In genomic region chr8:74899796-74900195, GRCm38 (mm10) we compare ENCODE assay signal across 24 mouse cellular contexts. TPM values are rescaled to one million over a fixed set of nuclear protein-coding genes. Genes with fewer than 3 reads are reported as not detected.
DNase-seq lines count a peak whose midpoint lies in the region; ATAC-seq and TF ChIP-seq lines count a peak whose summit lies in the region.
"Had no signal": no experiment of that assay in that cellular context is flagged by ENCODE, and none has a peak within 500 bp of the region (broad histone marks: within the 10 kb centered on the region; RNA-seq: fewer than 3 reads in every experiment).

No protein-coding gene starts in this region.

- no peaks in the 10 kb centered on the region for H3K36me3 ChIP-seq in forebrain, postnatal 0 days (ENCODE audit: insufficient read depth)
- H3K36me3 ChIP-seq in forebrain, embryonic 15.5 days, result no peaks in the 10 kb centered on the region
- H3K36me3 ChIP-seq in liver, embryonic 11.5 days (ENCODE audit: control insufficient read depth, insufficient read depth, low read length), result no peaks in the 10 kb centered on the region
- H3K36me3 ChIP-seq: intestine, embryonic 15.5 days had no signal

- H3K4me2 ChIP-seq in forebrain, postnatal 0 days (ENCODE audit: low read depth), result no peak overlapping the region
- H3K4me2 ChIP-seq in forebrain, embryonic 15.5 days (replicated peaks), result no peak overlapping the region
- H3K4me2 ChIP-seq in liver, embryonic 11.5 days, result no peak overlapping the region
- H3K4me2 ChIP-seq: heart, embryonic 11.5 days; hindbrain, embryonic 14.5 days; intestine, embryonic 15.5 days had no signal

- no peak overlapping the region for H3K27ac ChIP-seq in forebrain, postnatal 0 days (ENCODE audit: low read depth, low read length)
- H3K27ac ChIP-seq in forebrain, embryonic 15.5 days (replicated peaks), result no peak overlapping the region
- no peak overlapping the region for H3K27ac ChIP-seq in liver, embryonic 11.5 days (ENCODE audit: low read depth, low read length)
- H3K27ac ChIP-seq: hindbrain, embryonic 14.5 days; intestine, embryonic 15.5 days; kidney, postnatal 0 days; stomach, postnatal 0 days had no signal

- H3K4me1 ChIP-seq in forebrain, postnatal 0 days (ENCODE audit: insufficient read depth), result no peaks in the 10 kb centered on the region
- 0 out of 2 replicates have a peak, but pooled peaks cover 3% of the 10 kb centered on the region for H3K4me1 ChIP-seq in forebrain, embryonic 15.5 days
- no peaks in the 10 kb centered on the region for H3K4me1 ChIP-seq in liver, embryonic 11.5 days (replicated peaks; ENCODE audit: control insufficient read depth, insufficient read depth, low read length)

- no peaks in the 10 kb centered on the region for H3K27me3 ChIP-seq in forebrain, postnatal 0 days (ENCODE audit: insufficient read depth, low read length)
- H3K27me3 ChIP-seq in forebrain, embryonic 15.5 days, result no peaks in the 10 kb centered on the region
- H3K27me3 ChIP-seq in liver, embryonic 11.5 days (replicated peaks; ENCODE audit: control insufficient read depth, insufficient read depth, low read length), result no peaks in the 10 kb centered on the region
- H3K27me3 ChIP-seq: intestine, embryonic 15.5 days had no signal

- H3K9ac ChIP-seq in forebrain, postnatal 0 days, result no peak overlapping the region
- H3K9ac ChIP-seq in forebrain, embryonic 15.5 days (replicated peaks), result no peak overlapping the region
- no peak overlapping the region for H3K9ac ChIP-seq in liver, embryonic 11.5 days (ENCODE audit: low read depth, low read length)
- H3K9ac ChIP-seq: hindbrain, embryonic 14.5 days; intestine, embryonic 15.5 days had no signal

- no peaks in the 10 kb centered on the region for H3K9me3 ChIP-seq in forebrain, postnatal 0 days (ENCODE audit: low read length)
- H3K9me3 ChIP-seq in forebrain, embryonic 15.5 days, result no peaks in the 10 kb centered on the region
- no peaks in the 10 kb centered on the region for H3K9me3 ChIP-seq in liver, embryonic 11.5 days (ENCODE audit: control insufficient read depth, low read length)
- H3K9me3 ChIP-seq: intestine, embryonic 15.5 days had no signal

- peak; percentile 15 for DNase-seq in forebrain, postnatal 0 days
- DNase-seq in frontal cortex, adult 2 months (ENCODE audit: extremely low spot score in 1 of 2, low spot score in 1 of 2), result peak; percentile 66 to 73
- DNase-seq in layer of hippocampus, postnatal 14 days (ENCODE audit: low spot score in 2 of 2), result peak; percentile 36 to 85
- peak; percentile 64 for DNase-seq in right cerebral cortex, postnatal 25 days
- no peak for DNase-seq in cerebellum, adult 11 months
- DNase-seq in cerebellum, adult 9-10 months, result no peak
- no peak for DNase-seq in liver, embryonic 11.5 days (ENCODE audit: low spot score)
- DNase-seq: lung, adult 2 months; lung, postnatal 36 days; thymus, postnatal 14 days had no signal

- ATAC-seq in forebrain, postnatal 0 days, result peak; percentile 79
- no peak for ATAC-seq in forebrain, embryonic 15.5 days (replicated peaks)
- no peak for ATAC-seq in liver, embryonic 11.5 days (replicated peaks; ENCODE audit: low FRiP score)
- ATAC-seq: intestine, embryonic 15.5 days had no signal

- TF ChIP-seq CTCF in forebrain, postnatal 0 days (IDR thresholded peaks at IDR 0.05; ENCODE audit: low read depth), result no peak

- WGBS in forebrain, postnatal 0 days, result 51% methylated on average over 3 of the region's 3 CpGs
- 65% methylated on average over 3 of the region's 3 CpGs for WGBS in forebrain, embryonic 15.5 days
- 55% methylated on average over 3 of the region's 3 CpGs for WGBS in liver, embryonic 11.5 days

- H3K4me3 ChIP-seq in forebrain, postnatal 0 days (ENCODE audit: low read depth, low read length), result no peak overlapping the region
- H3K4me3 ChIP-seq in forebrain, embryonic 15.5 days, result no peak overlapping the region
- no peak overlapping the region for H3K4me3 ChIP-seq in liver, embryonic 11.5 days (ENCODE audit: low read depth, low read length)
- H3K4me3 ChIP-seq: erythroblast, embryonic 14.5 days; intestine, embryonic 15.5 days had no signal

RNA-seq across cellular contexts. Expression of gene Isx, which starts 26.8 kb away (rescaled TPM):
- total RNA-seq in forebrain, postnatal 0 days (2014; rRNA removed), result not detected in 2 replicates
- not detected in 2 replicates for polyA plus RNA-seq in forebrain, postnatal 0 days (2015; fragmentation: Nextera tagmentation; extraction: Ambion mirVana)
- not detected in 2 replicates for polyA plus RNA-seq in forebrain, embryonic 15.5 days (2015; fragmentation: Nextera tagmentation; extraction: Ambion mirVana)
- not detected in 2 replicates for polyA plus RNA-seq in frontal cortex, adult 2 months (2012; rRNA removed)
- total RNA-seq in layer of hippocampus, postnatal 14 days (2021), result not detected
- polyA plus RNA-seq in liver, embryonic 11.5 days (2014; fragmentation: Nextera tagmentation; extraction: Ambion mirVana), result 0.18 and 0.23 TPM in 2 replicates
- total RNA-seq: adrenal gland, adult 18-20 months; left cerebral cortex, postnatal 10 days; liver, adult 2 months; MEL had no signal
- polyA plus RNA-seq: embryonic facial prominence, embryonic 11.5 days; erythroblast, embryonic 14.5 days; gonadal fat pad, adult 2 months; heart, embryonic 11.5 days; hindbrain, embryonic 14.5 days; lung, adult 2 months; neural tube, embryonic 14.5 days had no signal

Comparison
In these comparisons a context has a peak if more than half of its experiments do, and no peak if none do; other contexts are left out.
1. DNase-seq: peak in forebrain, postnatal 0 days (single experiment), frontal cortex, adult 2 months (2 of 2), layer of hippocampus, postnatal 14 days (2 of 2) and right cerebral cortex, postnatal 25 days (single experiment); none in cerebellum, adult 11 months (single experiment), cerebellum, adult 9-10 months (single experiment) and liver, embryonic 11.5 days (single experiment).